Mouse (Mus musculus): ENCODE data around the gene Adgrl2. TPM values are rescaled to one million over a fixed set of nuclear protein-coding genes. Genes with fewer than 3 reads are reported as not detected.

The Adgrl2 gene
- total and polyA plus RNA-seq, 3 experiments: not detected

DNA sequence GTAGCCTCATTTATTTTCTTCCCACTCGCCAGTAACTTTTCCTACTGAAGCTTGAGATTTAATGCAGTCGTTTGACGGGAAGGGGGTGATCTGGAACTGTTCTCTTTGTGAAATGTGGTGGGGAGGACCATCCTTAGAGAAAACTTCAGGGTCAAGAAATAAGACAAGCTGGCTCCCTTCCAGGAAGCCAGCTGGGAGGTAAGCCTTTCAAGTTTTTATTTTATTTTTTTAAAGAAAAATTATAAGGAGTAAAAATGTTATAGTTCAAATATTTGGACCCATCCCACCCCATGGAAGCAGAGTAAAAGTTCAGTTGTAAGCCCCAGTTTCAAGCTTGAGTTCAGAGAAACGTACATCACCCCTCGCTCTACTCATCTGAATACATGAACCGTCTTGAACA is 177.2 kb downstream of the Adgrl2 start:
- no peaks in the 10 kb centered on the region for H3K27me3 ChIP-seq (ENCODE audit: control insufficient read depth in 1 of 2, insufficient read depth in 2 of 2, low read length in 2 of 2)
- H3K9ac ChIP-seq (ENCODE audit: control insufficient read depth, low read depth, low read length, poor library complexity, severe bottlenecking): no peak overlapping the region
- no peak overlapping the region for H3K27ac ChIP-seq (ENCODE audit: control insufficient read depth, low read depth, low read length)
- no peaks in the 10 kb centered on the region for H3K9me3 ChIP-seq (replicated peaks; ENCODE audit: insufficient read depth, low read length)
- no peaks in the 10 kb centered on the region for H3K79me2 ChIP-seq (ENCODE audit: control insufficient read depth, insufficient read depth, low read length, poor library complexity)
- DNase-seq (ENCODE audit: low read depth, low spot score): no peak
- no peaks in the 10 kb centered on the region for H3K36me3 ChIP-seq (ENCODE audit: control insufficient read depth in 1 of 2, insufficient read depth in 2 of 2, low read length in 2 of 2)
- H3K4me1 ChIP-seq (ENCODE audit: control insufficient read depth in 1 of 2, insufficient read depth in 2 of 2, low read length in 2 of 2): no peaks in the 10 kb centered on the region
- no peak overlapping the region for H3K4me3 ChIP-seq (ENCODE audit: control insufficient read depth in 1 of 2, insufficient read depth in 1 of 2, low read depth in 2 of 2, low read length in 2 of 2)
- no peak for TF ChIP-seq ZC3H11A (IDR thresholded peaks at IDR 0.05; ENCODE audit: low read depth, low read length)
- no peak for TF ChIP-seq JUND (IDR thresholded peaks at IDR 0.05; ENCODE audit: low read depth, low read length)

DNA sequence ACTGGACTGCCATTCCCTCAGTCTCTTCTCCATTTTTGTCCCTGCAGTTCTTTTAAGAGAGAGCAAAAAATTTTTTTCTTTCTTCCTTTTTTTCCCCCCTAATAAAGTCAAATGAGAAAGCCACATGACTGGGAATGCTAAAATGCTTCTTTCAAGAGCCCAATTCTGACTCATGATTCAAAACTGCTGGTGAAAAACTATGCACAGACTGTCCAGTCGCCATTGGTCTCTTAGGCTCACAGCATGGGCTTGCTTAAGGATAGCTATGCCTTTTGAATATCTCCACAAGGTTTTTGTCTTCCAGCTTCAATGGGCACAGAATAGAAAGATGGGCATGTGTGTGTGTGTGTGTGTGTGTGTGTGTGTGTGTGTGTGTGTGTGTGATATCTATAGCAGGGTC is 178.3 kb downstream of the Adgrl2 start:
- no peak for TF ChIP-seq USF2 (IDR thresholded peaks at IDR 0.05; ENCODE audit: borderline replicate concordance in 1 of 2, insufficient read depth in 1 of 2, low read depth in 1 of 2, low read length in 2 of 2)
- no peak for TF ChIP-seq ZKSCAN1 (IDR thresholded peaks at IDR 0.05; ENCODE audit: low read depth, low read length)
- no peak for TF ChIP-seq HCFC1 (IDR thresholded peaks at IDR 0.05; ENCODE audit: low read depth, low read length)
- no peak for TF ChIP-seq JUND (IDR thresholded peaks at IDR 0.05; ENCODE audit: low read depth, low read length)
- no peak for TF ChIP-seq TCF12 (IDR thresholded peaks at IDR 0.05; ENCODE audit: low read depth, low read length)
- TF ChIP-seq ZC3H11A (IDR thresholded peaks at IDR 0.05; ENCODE audit: low read depth, low read length): no peak
- no peak for TF ChIP-seq ELF1 (IDR thresholded peaks at IDR 0.05; ENCODE audit: low read depth, low read length)
- no peak for TF ChIP-seq ZNF384 (IDR thresholded peaks at IDR 0.05; ENCODE audit: low read depth, low read length)
- no peak for TF ChIP-seq UBTF (IDR thresholded peaks at IDR 0.05; ENCODE audit: borderline replicate concordance, insufficient read depth, low read depth, low read length)
- TF ChIP-seq KAT2A (conservative IDR thresholded peaks at IDR 0.05; ENCODE audit: low read depth, low read length): no peak
- no peak for TF ChIP-seq MAFK (IDR thresholded peaks at IDR 0.05; ENCODE audit: borderline replicate concordance, low read depth, low read length)
- no peak for TF ChIP-seq EP300 (IDR thresholded peaks at IDR 0.05; ENCODE audit: low read depth in 1 of 2, low read length in 2 of 2)
- TF ChIP-seq POLR2AphosphoS2 (IDR thresholded peaks at IDR 0.05; ENCODE audit: low read length): no peak
- TF ChIP-seq NRF1 (IDR thresholded peaks at IDR 0.05; ENCODE audit: insufficient read depth, low read depth, low read length, poor library complexity, severe bottlenecking): no peak
- TF ChIP-seq ETS1 (IDR thresholded peaks at IDR 0.05; ENCODE audit: low read depth, low read length): no peak
- no peak for DNase-seq (ENCODE audit: low read depth, low spot score)
- Histone ChIP-seq H3K4me1 (ENCODE audit: control insufficient read depth in 1 of 2, insufficient read depth in 2 of 2, low read length in 2 of 2) (no peaks in the 10 kb centered on the region), H3K79me2 (ENCODE audit: control insufficient read depth, insufficient read depth, low read length, poor library complexity) (no peaks in the 10 kb centered on the region), H3K9me3 (replicated peaks; ENCODE audit: insufficient read depth, low read length) (no peaks in the 10 kb centered on the region), H3K4me3 (ENCODE audit: control insufficient read depth in 1 of 2, insufficient read depth in 1 of 2, low read depth in 2 of 2, low read length in 2 of 2) (no peak overlapping the region), H3K27ac (ENCODE audit: control insufficient read depth, low read depth, low read length) (no peak overlapping the region), H3K27me3 (ENCODE audit: control insufficient read depth in 1 of 2, insufficient read depth in 2 of 2, low read length in 2 of 2) (no peaks in the 10 kb centered on the region), H3K9ac (ENCODE audit: control insufficient read depth, low read depth, low read length, poor library complexity, severe bottlenecking) (no peak overlapping the region), H3K36me3 (ENCODE audit: control insufficient read depth in 1 of 2, insufficient read depth in 2 of 2, low read length in 2 of 2) (no peaks in the 10 kb centered on the region)

All from MEL (cell line).